Mouse (Mus musculus) skeletal muscle tissue, adult 2 months (tissue): Measurements from ENCODE around the gene Clcn3.

Source experiments
- DNase-seq: peaks from one replicate; pipeline ENCODE4 v3.0.0-alpha.2; 2012; ENCODE audit warnings: low read depth, low spot score

Gene Clcn3

GRCm38 (mm10) chr8:60952803-60953202 lies 30.3 kb downstream of the Clcn3 start:
- DNase-seq, result no peak

- DNase-seq, result no peak
Observed at GRCm38 (mm10) chr8:60951757-60952156, 31.3 kb downstream of the Clcn3 start.

GRCm38 (mm10) chr8:60951271-60951670 lies 31.8 kb downstream of the Clcn3 start:
- no peak for DNase-seq

- no peak for DNase-seq
Observed at GRCm38 (mm10) chr8:60949859-60950258, 33.2 kb downstream of the Clcn3 start.

GRCm38 (mm10) chr8:60947503-60947902 lies 35.6 kb downstream of the Clcn3 start:
- DNase-seq, result no peak

- DNase-seq, result no peak
Observed at GRCm38 (mm10) chr8:60942867-60943266, 40.2 kb downstream of the Clcn3 start.

- DNase-seq, result no peak
Observed at GRCm38 (mm10) chr8:60938717-60939424, 44.2 kb downstream of the Clcn3 start.

GRCm38 (mm10) chr8:60933617-60934016 lies 49.5 kb downstream of the Clcn3 start:
- no peak for DNase-seq

- DNase-seq, result no peak
Observed at GRCm38 (mm10) chr8:60920176-60920575, 62.9 kb downstream of the Clcn3 start.

GRCm38 (mm10) chr8:60919069-60919468 lies 64.0 kb downstream of the Clcn3 start:
- no peak for DNase-seq

- DNase-seq, result no peak
Observed at GRCm38 (mm10) chr8:60912554-60912953, 70.5 kb downstream of the Clcn3 start.

GRCm38 (mm10) chr8:60912081-60912480 lies 71.0 kb downstream of the Clcn3 start:
- DNase-seq, result no peak

GRCm38 (mm10) chr8:60900147-60900546 lies 83.0 kb downstream of the Clcn3 start:
- DNase-seq, result peak; percentile 77

- no peak for DNase-seq
Observed at GRCm38 (mm10) chr8:60895878-60896277, 87.2 kb downstream of the Clcn3 start.

- no peak for DNase-seq
Observed at GRCm38 (mm10) chr8:60891757-60892156, 91.3 kb downstream of the Clcn3 start.

GRCm38 (mm10) chr8:60890520-60890874 lies 92.6 kb downstream of the Clcn3 start:
- no peak for DNase-seq

GRCm38 (mm10) chr8:60889843-60890519 lies 93.1 kb downstream of the Clcn3 start, which contains the start of gene Hpf1:
Hpf1 (plus strand) TSS chr8:60890418.
- DNase-seq, result peak; percentile 95

GRCm38 (mm10) chr8:60889131-60889842 lies 93.8 kb downstream of the Clcn3 start:
- DNase-seq, result no peak

GRCm38 (mm10) chr8:60886736-60887135 lies 96.4 kb downstream of the Clcn3 start:
- no peak for DNase-seq

- DNase-seq, result no peak
Observed at GRCm38 (mm10) chr8:60883419-60884137, 99.5 kb downstream of the Clcn3 start.

GRCm38 (mm10) chr8:60878617-60879016 lies 104.5 kb downstream of the Clcn3 start:
- DNase-seq, result no peak
